Mouse (Mus musculus): ENCODE data around the gene Tcf7l2. TPM values are rescaled to one million over a fixed set of nuclear protein-coding genes. Genes with fewer than 3 reads are reported as not detected.
A peak's percentile ranks its signal among the peaks of the same experiment; 100 is the strongest.

The Tcf7l2 gene
- 10 to 100 TPM; 12.4 to 13.6 TPM for total RNA-seq (2021)
- long read RNA-seq, experiment 1, partial matches to known transcripts = 1 of 4 reads
- long read RNA-seq, experiment 1, other reads (novel, unspliced or antisense) = 3 of 4 reads
- long read RNA-seq, experiment 2, partial matches to known transcripts = 1 of 1 reads
- long read RNA-seq, experiment 2, other reads (novel, unspliced or antisense) = 0 of 1 reads

DNA sequence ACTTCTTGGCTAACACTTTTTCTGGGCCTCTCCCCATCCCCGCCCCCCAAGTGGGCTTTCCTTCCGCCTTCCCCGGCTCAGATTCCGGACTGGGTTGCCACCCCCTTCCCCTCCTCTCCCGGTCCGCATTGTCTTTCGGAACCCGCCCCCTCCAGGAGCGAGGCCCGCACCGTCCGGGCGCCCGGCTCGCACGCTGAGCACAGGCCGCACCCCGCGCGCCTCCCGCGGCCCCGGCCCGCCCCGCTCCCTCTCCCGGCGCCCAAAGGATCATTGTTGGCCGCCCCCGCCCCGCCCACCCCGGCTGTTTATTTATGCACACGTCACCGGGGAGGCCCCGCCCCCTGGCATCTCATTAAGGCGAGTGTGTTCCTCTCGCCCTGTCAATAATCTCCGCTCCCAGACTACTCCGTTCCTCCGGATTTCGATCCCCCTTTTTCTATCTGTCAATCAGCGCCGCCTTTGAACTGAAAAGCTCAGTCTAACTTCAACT lies at the start of gene Tcf7l2:
TSS of gene Tcf7l2 (plus strand) at position 382 of the 490 bp plus-strand sequence.
- peak; percentile 72 to 73 for DNase-seq (ENCODE audit: low spot score in 2 of 2)
- intact Hi-C loops (cut with DNase I) = loop anchor here (5.0 kb wide), 2 partner anchors 96 to 136 kb away; no protein-coding TSS in a partner anchor

- intact Hi-C loops (cut with DNase I) = no loop called here
- DNase-seq (ENCODE audit: low spot score in 2 of 2) = no peak
Measured at GRCm38 (mm10) chr19:55694651-55695050, 47.0 kb upstream of the Tcf7l2 start.

DNA sequence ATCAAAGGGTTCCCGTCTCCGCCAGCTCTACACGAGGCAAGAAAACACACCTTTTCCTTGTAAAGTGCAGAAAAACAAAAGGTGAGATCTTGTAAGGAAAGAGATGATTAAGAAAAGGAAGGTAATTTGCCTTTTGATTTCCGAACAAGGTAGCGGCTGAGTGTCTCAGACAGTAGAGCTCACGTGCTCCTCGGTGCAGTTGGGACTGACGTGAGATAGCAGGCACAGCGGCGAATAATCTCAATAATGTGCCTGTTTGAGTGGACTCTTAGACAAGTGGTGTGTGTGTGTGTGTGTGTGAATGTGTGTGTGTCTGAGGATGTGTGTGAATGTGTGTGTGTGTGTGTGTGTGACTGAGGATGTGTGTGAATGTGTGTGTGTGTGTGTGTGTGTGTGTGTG lies 46.2 kb upstream of the Tcf7l2 start:
- intact Hi-C loops (cut with DNase I) = no loop called here
- DNase-seq (ENCODE audit: low spot score in 2 of 2) = no peak

GRCm38 (mm10) chr19:55698892-55699291 lies 42.7 kb upstream of the Tcf7l2 start:
- DNase-seq (ENCODE audit: low spot score in 2 of 2) = no peak
- intact Hi-C loops (cut with DNase I) = no loop called here

GRCm38 (mm10) chr19:55700214-55700568 lies 41.4 kb upstream of the Tcf7l2 start:
- intact Hi-C loops (cut with DNase I) = no loop called here
- DNase-seq (ENCODE audit: low spot score in 2 of 2) = no peak

DNA sequence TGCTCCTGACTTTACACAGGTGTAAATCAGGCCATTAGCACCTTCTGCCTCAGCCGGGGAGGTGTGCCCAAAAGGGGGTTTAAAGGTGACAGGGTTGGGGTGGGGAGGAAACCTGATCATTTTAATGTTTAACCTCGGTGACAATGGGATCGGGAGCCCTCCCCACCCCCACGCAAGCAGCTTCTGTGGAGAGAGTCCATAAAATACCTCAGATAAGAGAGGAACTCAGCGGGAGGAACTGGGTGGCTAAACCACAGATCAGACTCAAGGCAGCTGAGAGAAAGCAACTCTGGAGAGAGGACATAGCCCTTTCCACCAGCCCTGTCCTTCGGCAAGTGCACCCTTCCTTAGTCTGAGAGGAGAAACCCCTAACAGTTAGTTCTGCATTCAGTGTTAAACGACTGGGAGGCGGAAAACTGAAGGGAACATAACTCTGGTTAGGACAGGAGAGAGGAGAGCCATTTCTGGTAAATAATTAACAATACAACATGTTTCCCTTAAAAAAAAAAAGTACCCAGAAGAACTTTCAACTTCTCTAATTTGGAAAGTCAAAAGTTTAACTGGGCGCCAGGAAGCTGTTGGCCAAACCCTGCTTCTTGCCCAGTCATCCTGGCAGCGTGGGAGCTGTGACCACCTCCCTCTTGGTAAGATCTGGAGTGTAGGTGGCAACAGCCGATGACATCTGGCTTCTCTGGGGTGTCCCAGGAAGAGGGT lies 40.9 kb upstream of the Tcf7l2 start:
- DNase-seq (ENCODE audit: low spot score in 2 of 2) = no peak
- intact Hi-C loops (cut with DNase I) = no loop called here

DNA sequence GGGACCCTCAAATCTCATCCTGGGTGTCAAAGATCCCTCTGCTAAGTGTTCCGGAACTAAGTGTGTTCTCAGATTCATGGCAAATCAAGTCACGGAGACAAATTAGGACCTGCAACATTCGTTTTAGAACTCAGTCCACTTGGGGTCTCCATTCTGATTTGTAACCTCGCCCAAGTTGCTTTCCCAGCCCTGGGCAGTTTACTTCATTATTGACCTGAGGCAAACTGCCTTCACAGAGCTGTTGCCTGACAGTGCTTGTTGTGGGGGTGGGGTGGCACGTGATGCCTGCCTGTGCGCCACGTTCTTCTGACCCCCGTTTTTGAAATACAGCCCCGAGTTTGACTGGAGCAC lies 40.4 kb upstream of the Tcf7l2 start:
- intact Hi-C loops (cut with DNase I) = no loop called here
- no peak for DNase-seq (ENCODE audit: low spot score in 2 of 2)

DNA sequence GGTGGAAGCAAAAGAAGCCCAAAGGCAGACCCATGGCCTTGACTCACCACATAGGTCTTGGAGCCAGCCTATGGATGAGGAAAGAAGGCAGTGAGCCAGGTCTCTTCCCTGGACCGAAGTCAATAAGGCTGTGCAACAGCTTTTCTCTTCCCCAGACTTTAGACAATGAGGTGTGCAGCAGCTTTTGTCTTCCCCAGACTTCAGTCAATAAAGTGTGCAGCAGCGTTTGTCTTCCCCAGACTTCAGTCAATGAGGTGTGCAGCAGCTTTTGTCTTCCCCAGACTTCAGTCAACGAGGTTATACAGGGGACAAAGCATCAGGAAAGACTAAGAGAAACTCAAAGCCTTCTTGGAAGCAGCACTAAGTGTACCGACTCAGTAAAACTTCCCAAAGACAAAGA lies 39.5 kb upstream of the Tcf7l2 start:
- intact Hi-C loops (cut with DNase I) = no loop called here
- DNase-seq (ENCODE audit: low spot score in 2 of 2) = no peak

DNA sequence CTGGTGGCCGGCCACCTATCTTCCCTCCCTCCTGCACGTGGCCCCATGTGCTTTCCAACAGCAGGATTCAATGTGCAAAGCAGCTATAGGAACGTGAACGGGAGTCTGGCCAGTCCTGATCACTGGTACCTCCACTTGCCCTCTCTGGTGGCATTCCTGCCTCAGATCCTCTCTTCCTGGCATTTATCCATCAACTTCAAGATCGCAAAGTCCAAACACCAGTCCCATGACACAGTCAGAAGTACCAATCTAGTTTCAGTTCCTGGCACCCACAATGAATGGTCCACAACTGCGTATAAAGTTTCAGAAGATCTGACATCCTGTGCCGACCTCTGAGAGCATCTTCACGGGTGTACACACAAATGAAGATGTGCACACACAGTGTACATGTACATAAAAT lies 38.9 kb upstream of the Tcf7l2 start:
- DNase-seq (ENCODE audit: low spot score in 2 of 2) = no peak
- intact Hi-C loops (cut with DNase I) = no loop called here

- no peak for DNase-seq (ENCODE audit: low spot score in 2 of 2)
- intact Hi-C loops (cut with DNase I) = no loop called here
Measured at GRCm38 (mm10) chr19:55704071-55704470, 37.5 kb upstream of the Tcf7l2 start.

- intact Hi-C loops (cut with DNase I) = no loop called here
- DNase-seq (ENCODE audit: low spot score in 2 of 2) = no peak
Measured at GRCm38 (mm10) chr19:55706300-55706699, 35.3 kb upstream of the Tcf7l2 start.

- no peak for DNase-seq (ENCODE audit: low spot score in 2 of 2)
- intact Hi-C loops (cut with DNase I) = no loop called here
Measured at GRCm38 (mm10) chr19:55706806-55707205, 34.8 kb upstream of the Tcf7l2 start.

DNA sequence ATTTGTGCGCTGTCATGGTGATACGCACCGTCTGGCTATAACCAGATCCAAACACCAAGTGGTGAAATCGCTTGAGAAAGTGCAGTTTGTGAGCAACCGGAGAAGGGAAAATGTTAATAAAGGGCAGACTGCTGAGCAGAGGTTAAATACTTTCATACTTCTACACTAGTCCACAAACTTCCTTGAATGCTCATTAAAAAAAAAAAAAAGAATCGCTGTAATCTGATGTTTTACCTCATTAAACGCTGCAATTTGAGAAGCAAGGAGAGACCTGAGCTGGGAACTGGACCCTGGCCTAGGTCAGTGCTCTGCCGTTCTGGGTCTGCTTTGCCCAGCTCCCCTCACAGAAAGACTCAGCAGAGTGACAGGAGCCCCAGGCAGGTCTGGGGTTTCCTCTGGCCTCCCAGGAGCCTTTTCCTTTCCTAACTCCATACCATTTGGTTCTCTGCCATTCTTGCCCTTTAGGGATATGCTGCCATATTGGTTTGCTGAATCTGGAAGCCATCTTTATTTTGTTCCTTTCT lies 33.5 kb upstream of the Tcf7l2 start:
- DNase-seq (ENCODE audit: low spot score in 2 of 2) = no peak
- intact Hi-C loops (cut with DNase I) = no loop called here

- no peak for DNase-seq (ENCODE audit: low spot score in 2 of 2)
- intact Hi-C loops (cut with DNase I) = no loop called here
Measured at GRCm38 (mm10) chr19:55710841-55711240, 30.8 kb upstream of the Tcf7l2 start.

GRCm38 (mm10) chr19:55711701-55712100 lies 29.9 kb upstream of the Tcf7l2 start:
- intact Hi-C loops (cut with DNase I) = no loop called here
- DNase-seq (ENCODE audit: low spot score in 2 of 2) = no peak

DNA sequence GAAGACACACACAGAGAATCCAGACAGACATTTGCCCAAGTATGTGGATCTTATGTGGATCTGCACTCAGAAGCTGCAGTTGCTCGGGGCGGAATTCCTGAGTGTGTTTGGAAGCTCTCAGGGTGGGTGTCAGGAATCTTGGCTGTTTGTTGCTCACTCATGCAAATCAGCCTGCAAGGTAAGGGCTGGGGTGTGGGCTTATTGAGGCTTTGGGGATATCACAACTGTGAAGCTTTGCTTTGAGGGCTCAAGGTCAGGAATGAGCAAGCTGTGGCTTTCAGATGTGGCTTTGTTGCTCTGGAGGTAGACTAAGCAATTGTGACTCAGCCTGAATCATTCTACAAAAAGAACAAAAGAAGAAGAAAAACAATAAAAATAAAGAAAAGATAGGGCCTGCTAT lies 28.9 kb upstream of the Tcf7l2 start:
- intact Hi-C loops (cut with DNase I) = no loop called here
- no peak for DNase-seq (ENCODE audit: low spot score in 2 of 2)

GRCm38 (mm10) chr19:55714015-55714414 lies 27.6 kb upstream of the Tcf7l2 start:
- intact Hi-C loops (cut with DNase I) = no loop called here

GRCm38 (mm10) chr19:55714665-55715064 lies 27.0 kb upstream of the Tcf7l2 start:
- intact Hi-C loops (cut with DNase I) = no loop called here
- no peak for DNase-seq (ENCODE audit: low spot score in 2 of 2)

More at GRCm38 (mm10) chr19:55714015-55714414, 27.6 kb upstream of the Tcf7l2 start:
- DNase-seq (ENCODE audit: low spot score in 2 of 2) = peak in 1 of 2 experiments; percentile 7

DNA sequence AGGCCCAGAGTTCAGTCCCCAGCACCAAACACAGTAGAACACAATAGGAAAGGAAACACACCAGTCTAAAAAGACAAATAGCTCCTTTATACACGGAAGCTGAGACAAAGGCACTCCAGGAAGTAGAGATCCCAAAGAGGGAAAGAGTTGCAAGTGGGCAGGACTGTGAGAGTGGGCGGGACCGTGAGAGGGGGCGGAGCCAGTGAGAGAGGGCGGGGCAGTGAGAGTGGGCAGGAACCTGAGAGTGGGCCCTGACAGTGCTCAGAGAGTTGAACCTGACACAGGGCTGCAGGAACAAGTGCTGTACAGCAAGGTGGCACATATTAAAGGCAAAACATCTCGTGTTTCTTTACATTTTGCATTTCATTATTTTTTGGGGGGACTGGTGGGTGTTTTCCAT lies 22.5 kb upstream of the Tcf7l2 start:
- no peak for DNase-seq (ENCODE audit: low spot score in 2 of 2)
- intact Hi-C loops (cut with DNase I) = no loop called here

DNA sequence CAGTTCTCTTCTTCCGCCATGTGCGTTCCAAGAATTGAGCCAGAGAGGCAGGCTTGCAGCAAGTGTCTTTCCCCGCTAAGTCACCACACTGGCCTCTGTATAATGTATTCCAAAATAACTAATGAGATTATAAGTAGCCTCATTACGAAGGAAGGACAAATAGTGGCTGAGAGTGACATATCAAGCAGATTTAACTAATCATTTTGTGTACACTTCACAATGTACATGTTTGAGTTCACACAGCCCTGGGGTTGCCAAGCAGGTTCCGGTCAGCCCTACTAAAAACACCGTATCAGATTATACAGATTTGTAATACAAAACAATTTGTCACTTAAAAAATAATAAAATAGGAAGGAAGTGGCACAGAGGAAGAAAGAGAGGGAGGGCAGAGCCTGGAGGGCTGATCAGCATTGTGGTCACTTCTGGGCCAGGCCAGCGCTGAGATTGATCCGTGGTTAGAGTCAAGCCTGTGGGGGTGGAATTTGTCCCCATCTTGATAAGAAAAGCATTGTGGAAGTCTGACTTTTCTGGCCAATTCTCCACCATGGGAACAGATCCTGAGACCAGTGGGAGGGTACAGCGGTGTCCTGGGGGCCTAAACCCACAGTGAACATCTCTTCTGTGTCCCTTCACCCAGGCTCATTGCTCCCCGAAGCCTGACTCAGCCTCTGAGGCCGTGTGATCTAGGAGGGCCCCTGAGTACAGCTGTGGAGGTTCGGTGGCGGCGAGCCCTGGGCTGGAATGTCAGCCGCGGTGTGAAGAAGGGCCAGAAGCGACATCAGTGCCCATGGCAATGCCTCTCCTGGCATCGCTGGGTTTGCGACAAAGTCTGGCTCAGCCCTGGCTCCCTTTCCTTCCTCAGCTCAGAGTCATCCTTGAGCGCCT lies 21.9 kb upstream of the Tcf7l2 start:
- no peak for DNase-seq (ENCODE audit: low spot score in 2 of 2)
- intact Hi-C loops (cut with DNase I) = no loop called here
